Mouse (Mus musculus) forebrain, embryonic 13.5 days (tissue): ENCODE measurements around the gene Gfod2. TPM values are rescaled to one million over a fixed set of nuclear protein-coding genes. Genes with fewer than 3 reads are reported as not detected.

Experiments used
- ATAC-seq: fragments of 200-750 bp; cut with Nextera tagmentation; 2 replicates; pipeline ENCODE4 v1.8.0; 2017
- H3K27ac ChIP-seq: fragments of 300-500 bp; sonication (generic); 2 replicates; pipeline ENCODE4 v1.5.1; 2015; ENCODE audit warnings: inconsistent platforms, mild to moderate bottlenecking, moderate library complexity
- H3K27me3 ChIP-seq: fragments of 300-500 bp; sonication (generic); 2 replicates; pipeline ENCODE4 v1.6.1; 2015; ENCODE audit warnings: mild to moderate bottlenecking, inconsistent platforms
- H3K36me3 ChIP-seq: fragments of 300-500 bp; sonication (generic); 2 replicates; pipeline ENCODE4 v1.6.1; 2015; ENCODE audit warnings: mild to moderate bottlenecking, inconsistent platforms; ENCODE audit not compliant: poor library complexity, severe bottlenecking
- H3K4me1 ChIP-seq: fragments of 300-500 bp; sonication (generic); 2 replicates; pipeline ENCODE4 v1.6.1; 2015; ENCODE audit warnings: inconsistent platforms
- H3K4me2 ChIP-seq: fragments of 300-500 bp; sonication (generic); 2 replicates; pipeline ENCODE4 v1.6.1; 2015; ENCODE audit warnings: inconsistent platforms, mild to moderate bottlenecking, moderate library complexity
- H3K4me3 ChIP-seq: fragments of 300-500 bp; sonication (generic); 2 replicates; pipeline ENCODE4 v1.5.1; 2015; ENCODE audit warnings: mild to moderate bottlenecking, inconsistent platforms
- H3K9ac ChIP-seq: fragments of 300-500 bp; sonication (generic); 2 replicates; pipeline ENCODE4 v1.6.1; 2015; ENCODE audit warnings: mild to moderate bottlenecking, inconsistent platforms
- H3K9me3 ChIP-seq: fragments of 300-500 bp; sonication (generic); replicated peaks from 2 replicates; pipeline ENCODE4 v1.6.1; 2016; ENCODE audit warnings: inconsistent platforms
- WGBS: fragments of 180-500 bp; shearing (Covaris S2); methylation state at CpG from one replicate; pipeline ENCODE4 v1.1.7; 2015; 5-methylcytosine and 5-hydroxymethylcytosine counted together
- polyA plus RNA-seq: library from polyadenylated mRNA; unstranded; fragments of >200 nt; fragmentation: Nextera tagmentation; extraction: Ambion mirVana; gene quantifications from 2 replicates; pipeline ENCODE4 v1.2.1, GENCODE M21; 2015

Gene Gfod2
- polyA plus RNA-seq, 1 experiment from 2014 or later = 65.7 TPM

DNA sequence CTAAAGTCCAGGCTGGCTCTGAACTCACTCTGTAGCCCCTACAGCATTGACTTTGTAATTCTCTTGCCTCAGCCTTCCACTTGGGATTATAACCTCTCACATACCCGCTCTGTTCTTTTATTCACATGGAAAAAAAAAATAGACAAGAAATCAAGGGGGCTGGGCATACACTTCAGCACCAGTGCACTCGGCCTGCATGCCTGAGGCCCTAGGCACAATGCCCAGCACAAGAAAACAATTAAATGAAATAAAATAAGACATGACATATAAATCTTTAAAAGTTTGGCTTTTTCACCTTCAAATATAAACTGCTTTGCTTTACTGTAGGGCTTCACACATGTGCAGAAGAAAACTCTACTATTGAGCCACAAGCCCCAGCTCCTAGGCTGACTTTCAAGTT is 4.5 kb downstream of the Gfod2 start:
- H3K9ac ChIP-seq = no peak overlapping the region
- H3K4me3 ChIP-seq = no peak overlapping the region
- H3K4me2 ChIP-seq = no peak overlapping the region
- WGBS = 66% methylated on average over 2 of the region's 2 CpGs
- H3K4me1 ChIP-seq = peaks cover 32% of the 10 kb centered on the region
- H3K27ac ChIP-seq = no peak overlapping the region
- no peaks in the 10 kb centered on the region for H3K9me3 ChIP-seq
- no peaks in the 10 kb centered on the region for H3K36me3 ChIP-seq
- no peak for ATAC-seq
- H3K27me3 ChIP-seq = no peaks in the 10 kb centered on the region

GRCm38 (mm10) chr8:105750606-105751005 is 7.9 kb downstream of the Gfod2 start:
- peak overlapping the region; percentile 60; the same call in 1 of the 2 replicates for H3K27ac ChIP-seq
- no peaks in the 10 kb centered on the region for H3K9me3 ChIP-seq
- H3K9ac ChIP-seq = 0 out of 2 replicates have a peak overlapping the region, but pooled peaks have one; percentile 18
- no peaks in the 10 kb centered on the region for H3K27me3 ChIP-seq
- H3K4me3 ChIP-seq = peak overlapping the region; percentile 1; the same call in 1 of the 2 replicates
- WGBS = 12% methylated on average over 11 of the region's 11 CpGs
- peak overlapping the region; percentile 34 for H3K4me2 ChIP-seq
- H3K36me3 ChIP-seq = no peaks in the 10 kb centered on the region; the same call in 1 of the 2 replicates
- peak; percentile 55 for ATAC-seq
- H3K4me1 ChIP-seq = peaks cover 19% of the 10 kb centered on the region

- no peak for ATAC-seq
- Histone ChIP-seq H3K9ac (no peak overlapping the region), H3K4me2 (no peak overlapping the region), H3K4me3 (no peak overlapping the region), H3K27ac (no peak overlapping the region), H3K4me1 (no peaks in the 10 kb centered on the region), H3K36me3 (peaks cover 3% of the 10 kb centered on the region; the same call in 1 of the 2 replicates), H3K27me3 (no peaks in the 10 kb centered on the region), H3K9me3 (no peaks in the 10 kb centered on the region)
- WGBS = 91% methylated on average over 4 of the region's 4 CpGs
These were observed 15.2 kb downstream of the Gfod2 start for GRCm38 (mm10) chr8:105743301-105743700.

- no peaks in the 10 kb centered on the region for H3K4me1 ChIP-seq
- no peaks in the 10 kb centered on the region for H3K9me3 ChIP-seq
- no peak overlapping the region for H3K4me2 ChIP-seq
- H3K36me3 ChIP-seq = 0 out of 2 replicates have a peak, but pooled peaks cover 5% of the 10 kb centered on the region
- ATAC-seq = no peak
- no peak overlapping the region for H3K27ac ChIP-seq
- 94% methylated on average over 5 of the region's 5 CpGs for WGBS
- H3K4me3 ChIP-seq = no peak overlapping the region
- no peak overlapping the region for H3K9ac ChIP-seq
- no peaks in the 10 kb centered on the region for H3K27me3 ChIP-seq
These were observed 19.2 kb downstream of the Gfod2 start for GRCm38 (mm10) chr8:105739216-105739615.

DNA sequence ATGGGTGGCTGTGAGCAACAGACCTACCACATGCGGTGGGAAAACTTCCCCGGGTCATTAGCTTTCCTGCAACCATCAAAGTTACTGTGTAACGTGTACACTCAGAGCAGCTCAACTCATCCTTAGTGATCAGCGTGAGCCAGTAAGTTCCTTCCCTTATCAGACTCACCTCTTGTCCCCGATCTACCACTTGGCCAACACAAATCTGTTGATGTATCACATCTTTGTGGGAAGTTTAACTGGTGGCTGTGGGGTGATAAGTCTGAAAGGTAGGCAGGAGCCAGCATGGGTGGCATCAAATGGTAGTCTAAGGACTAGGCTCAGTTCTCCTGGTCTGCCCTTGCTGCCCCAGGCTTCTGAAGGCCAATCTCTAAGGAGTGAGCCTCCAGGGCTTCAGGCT is 26.3 kb downstream of the Gfod2 start:
- WGBS = 96% methylated on average over 5 of the region's 5 CpGs
- no peaks in the 10 kb centered on the region for H3K27me3 ChIP-seq
- no peak overlapping the region for H3K4me2 ChIP-seq
- no peak overlapping the region for H3K4me3 ChIP-seq
- no peak overlapping the region for H3K27ac ChIP-seq
- no peak for ATAC-seq
- no peaks in the 10 kb centered on the region for H3K9me3 ChIP-seq
- peaks cover 12% of the 10 kb centered on the region for H3K36me3 ChIP-seq
- no peak overlapping the region for H3K9ac ChIP-seq
- no peaks in the 10 kb centered on the region for H3K4me1 ChIP-seq

DNA sequence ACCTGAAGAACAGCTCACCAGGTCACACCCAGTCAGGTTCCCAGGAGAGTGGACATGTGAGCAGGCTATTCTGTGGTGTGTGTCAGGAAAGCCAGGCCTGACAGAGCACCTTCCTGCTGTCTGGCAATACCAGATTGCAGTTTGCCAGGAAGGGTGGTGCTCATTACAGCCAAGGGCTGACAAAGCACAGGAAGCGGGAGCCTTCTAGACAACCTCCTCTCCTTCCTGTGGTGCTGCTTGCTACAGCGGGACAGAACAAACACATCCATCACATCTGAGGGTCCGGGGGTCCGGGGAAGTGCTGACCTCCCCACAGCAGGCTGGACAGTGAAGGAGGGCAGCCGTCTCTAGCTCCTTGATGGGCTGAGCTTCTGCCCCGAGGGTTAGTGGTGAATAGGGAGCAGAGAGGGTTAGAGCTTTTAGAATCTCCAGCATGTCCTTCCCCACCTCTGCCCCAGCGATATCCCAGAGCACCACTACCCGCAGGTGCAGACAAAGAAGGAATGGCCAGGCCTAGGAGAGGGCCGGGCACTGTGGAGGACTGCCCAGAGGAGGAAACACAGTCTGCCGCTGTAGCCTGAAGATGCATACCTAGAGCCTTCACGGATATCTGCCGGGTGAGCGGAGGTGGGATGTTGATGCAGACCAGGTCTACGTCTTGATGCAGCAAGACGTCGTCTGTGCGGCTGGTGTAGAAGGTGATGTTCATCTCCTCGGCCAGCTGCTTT is 30.9 kb downstream of the Gfod2 start:
- no peak overlapping the region for H3K9ac ChIP-seq
- H3K27me3 ChIP-seq = no peaks in the 10 kb centered on the region
- no peaks in the 10 kb centered on the region for H3K4me1 ChIP-seq
- no peak overlapping the region for H3K4me2 ChIP-seq
- ATAC-seq = no peak
- no peaks in the 10 kb centered on the region for H3K9me3 ChIP-seq
- H3K4me3 ChIP-seq = no peak overlapping the region
- H3K36me3 ChIP-seq = peaks cover 48% of the 10 kb centered on the region
- WGBS = 91% methylated on average over 18 of the region's 18 CpGs
- H3K27ac ChIP-seq = no peak overlapping the region

DNA sequence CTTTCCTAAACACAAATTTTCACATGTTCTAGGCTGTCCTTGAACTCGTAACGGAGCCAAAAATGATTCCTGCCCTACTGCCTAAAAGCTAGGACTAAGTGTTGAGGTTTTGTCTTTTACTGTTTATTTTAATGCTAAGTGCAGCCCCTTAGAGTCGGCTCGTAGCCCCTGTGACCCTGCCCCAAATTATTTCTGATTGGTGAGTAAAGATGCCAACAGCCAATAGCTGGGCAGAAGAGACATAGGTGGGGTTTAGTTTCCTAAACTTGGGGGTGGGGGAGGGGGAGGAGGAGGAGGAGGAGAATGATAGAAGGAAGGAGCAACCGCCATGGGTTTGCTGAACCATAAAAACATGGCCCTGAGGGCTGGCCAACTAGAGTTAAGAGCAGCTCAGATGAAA is 32.7 kb downstream of the Gfod2 start:
- no peak overlapping the region for H3K27ac ChIP-seq
- peaks cover 63% of the 10 kb centered on the region for H3K36me3 ChIP-seq
- no peaks in the 10 kb centered on the region for H3K27me3 ChIP-seq
- WGBS = 89% methylated on average over 5 of the region's 5 CpGs
- H3K4me1 ChIP-seq = no peaks in the 10 kb centered on the region
- H3K9me3 ChIP-seq = no peaks in the 10 kb centered on the region
- no peak overlapping the region for H3K4me3 ChIP-seq
- no peak for ATAC-seq
- H3K4me2 ChIP-seq = no peak overlapping the region
- no peak overlapping the region for H3K9ac ChIP-seq

- Histone ChIP-seq H3K9ac (no peak overlapping the region), H3K36me3 (peaks cover 59% of the 10 kb centered on the region)
These were observed 35.6 kb downstream of the Gfod2 start for GRCm38 (mm10) chr8:105722861-105723260.

DNA sequence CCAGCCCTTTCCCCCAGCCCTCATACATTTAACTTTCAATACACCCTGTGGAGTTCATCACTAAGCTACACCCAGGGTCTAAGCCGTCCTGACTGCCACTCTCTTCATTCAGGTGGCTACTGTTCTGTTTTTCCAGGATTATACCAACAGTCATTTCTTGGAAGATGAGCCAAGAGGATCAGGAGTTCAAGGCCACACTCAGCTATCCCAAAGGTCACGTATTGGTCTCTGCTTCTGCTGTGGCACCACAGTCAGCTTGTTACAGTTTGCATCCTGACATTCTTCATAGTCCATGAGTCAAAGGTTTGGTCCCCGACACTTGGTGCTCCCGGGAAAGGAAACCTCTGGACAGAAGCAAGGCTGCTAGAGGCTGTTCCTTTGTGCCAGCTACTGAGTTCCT is 38.8 kb downstream of the Gfod2 start:
- Histone ChIP-seq H3K4me2 (no peak overlapping the region), H3K9me3 (no peaks in the 10 kb centered on the region), H3K27ac (no peak overlapping the region), H3K4me3 (no peak overlapping the region), H3K27me3 (no peaks in the 10 kb centered on the region), H3K9ac (no peak overlapping the region), H3K4me1 (no peaks in the 10 kb centered on the region), H3K36me3 (peaks cover 54% of the 10 kb centered on the region)
- ATAC-seq = no peak
- 86% methylated on average over 4 of the region's 4 CpGs for WGBS

More at GRCm38 (mm10) chr8:105722861-105723260, 35.6 kb downstream of the Gfod2 start:
- no peaks in the 10 kb centered on the region for H3K9me3 ChIP-seq
- WGBS = 93% methylated on average over 9 of the region's 9 CpGs
- H3K4me2 ChIP-seq = no peak overlapping the region
- H3K27ac ChIP-seq = no peak overlapping the region
- no peaks in the 10 kb centered on the region for H3K27me3 ChIP-seq
- no peaks in the 10 kb centered on the region for H3K4me1 ChIP-seq
- no peak overlapping the region for H3K4me3 ChIP-seq
- ATAC-seq = no peak

DNA sequence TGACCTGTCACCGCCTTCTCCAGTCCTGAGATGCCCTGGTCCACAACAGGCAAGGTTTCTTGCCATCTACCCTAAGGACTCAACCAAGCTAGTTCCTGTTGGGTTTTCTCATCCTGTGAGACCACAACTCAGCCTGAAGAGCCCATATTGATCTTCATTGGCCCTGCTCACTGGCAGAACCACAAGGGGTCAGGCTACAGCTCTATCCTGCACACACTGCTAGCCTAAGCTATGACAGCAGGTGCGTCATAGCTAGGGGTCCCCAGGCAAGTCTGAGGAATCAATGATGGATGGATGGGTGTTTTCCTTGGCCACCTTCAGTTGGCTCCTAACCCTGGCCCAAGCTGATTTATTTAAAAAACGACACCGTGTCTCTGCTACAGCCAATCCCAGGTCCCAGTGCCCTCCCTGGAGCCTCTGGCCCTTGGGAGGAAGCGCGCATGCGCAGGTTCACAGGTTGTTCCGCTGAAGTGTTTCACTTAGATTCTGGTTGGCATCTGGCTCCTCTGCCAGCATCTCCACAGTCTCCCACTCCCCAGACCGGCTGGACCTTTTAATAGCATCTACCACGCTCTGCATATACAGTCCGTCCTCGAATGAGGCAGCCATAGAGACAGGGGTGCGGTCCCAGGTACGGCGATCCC is 42.0 kb downstream of the Gfod2 start:
- no peak overlapping the region for H3K27ac ChIP-seq
- ATAC-seq = no peak
- no peak overlapping the region for H3K9ac ChIP-seq
- H3K36me3 ChIP-seq = peaks cover 29% of the 10 kb centered on the region
- H3K4me2 ChIP-seq = no peak overlapping the region
- no peaks in the 10 kb centered on the region for H3K9me3 ChIP-seq
- H3K4me3 ChIP-seq = no peak overlapping the region
- no peaks in the 10 kb centered on the region for H3K27me3 ChIP-seq
- 93% methylated on average over 15 of the region's 15 CpGs for WGBS
- no peaks in the 10 kb centered on the region for H3K4me1 ChIP-seq

GRCm38 (mm10) chr8:105715042-105715441 is 43.4 kb downstream of the Gfod2 start:
- no peak overlapping the region for H3K27ac ChIP-seq
- H3K4me1 ChIP-seq = no peaks in the 10 kb centered on the region
- no peak for ATAC-seq
- H3K4me2 ChIP-seq = no peak overlapping the region
- no peak overlapping the region for H3K9ac ChIP-seq
- H3K9me3 ChIP-seq = no peaks in the 10 kb centered on the region
- H3K36me3 ChIP-seq = peaks cover 21% of the 10 kb centered on the region
- 77% methylated on average over 6 of the region's 6 CpGs for WGBS
- no peak overlapping the region for H3K4me3 ChIP-seq
- H3K27me3 ChIP-seq = no peaks in the 10 kb centered on the region

DNA sequence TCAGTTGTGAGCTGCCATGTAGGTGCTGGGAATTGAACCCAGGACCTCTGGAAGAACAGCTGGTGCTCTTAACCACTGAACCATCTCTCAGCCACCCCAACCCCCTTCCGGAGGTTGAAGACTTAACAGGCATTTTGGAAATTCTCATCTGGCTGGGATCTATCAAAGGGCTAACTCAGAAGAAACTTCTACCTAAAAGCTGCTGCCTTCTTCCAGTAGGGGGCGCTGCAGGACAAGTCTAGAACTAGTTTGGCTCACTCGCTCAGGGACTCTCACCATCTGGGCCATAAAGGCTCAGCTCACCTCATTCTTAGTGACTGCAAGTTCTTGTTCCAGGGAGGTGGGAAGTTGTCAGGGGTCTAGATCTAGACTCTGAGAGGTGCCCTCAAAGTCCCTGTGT is 44.3 kb downstream of the Gfod2 start:
- no peak overlapping the region for H3K27ac ChIP-seq
- no peak overlapping the region for H3K4me2 ChIP-seq
- H3K27me3 ChIP-seq = no peaks in the 10 kb centered on the region
- WGBS = 13% methylated on average over 3 of the region's 3 CpGs
- no peak overlapping the region for H3K4me3 ChIP-seq
- no peaks in the 10 kb centered on the region for H3K4me1 ChIP-seq
- ATAC-seq = peak; percentile 54; the same call in 1 of the 2 replicates
- H3K9ac ChIP-seq = no peak overlapping the region
- H3K36me3 ChIP-seq = peaks cover 21% of the 10 kb centered on the region
- H3K9me3 ChIP-seq = no peaks in the 10 kb centered on the region
